In the genomic region with DNA sequence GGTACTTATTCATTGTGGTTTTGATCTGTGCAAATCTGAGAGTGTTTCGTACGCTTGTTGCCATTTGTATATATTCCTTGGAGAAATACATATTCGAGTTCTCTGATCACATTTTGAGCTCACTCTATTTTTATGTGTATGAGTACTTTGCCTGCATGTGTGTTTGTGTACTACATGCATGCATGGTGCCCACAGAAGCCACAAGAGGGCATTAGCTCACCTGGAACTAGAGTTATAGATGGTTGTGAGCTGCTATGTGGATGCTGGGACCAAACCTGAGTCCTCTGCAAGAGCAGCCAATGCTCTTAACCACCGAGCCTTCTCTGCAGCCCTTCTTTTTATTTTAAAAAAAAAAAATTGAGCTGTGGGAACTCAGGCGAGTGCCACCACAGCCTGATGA, we compare ENCODE assay signal across 33 mouse cellular contexts. TPM values are rescaled to one million over a fixed set of nuclear protein-coding genes. Genes with fewer than 3 reads are reported as not detected.
"Had no signal": no experiment of that assay in that cellular context is flagged by ENCODE, and none has a peak within 500 bp of the region (broad histone marks: within the 10 kb centered on the region; RNA-seq: fewer than 3 reads in every experiment).

No protein-coding gene starts in this region.

- H3K4me1 ChIP-seq: neural tube, embryonic 13.5 days had no signal

- H3K9me3 ChIP-seq: liver, embryonic 13.5 days; megakaryocyte, embryonic 14.5 days; midbrain, embryonic 10.5 days; neural tube, embryonic 13.5 days had no signal

- H3K4me3 ChIP-seq: left cerebral cortex, adult 2 months; liver, embryonic 13.5 days; megakaryocyte, embryonic 14.5 days; midbrain, embryonic 10.5 days; myocyte; neural tube, embryonic 13.5 days had no signal

- H3K9ac ChIP-seq: liver, embryonic 13.5 days; neural tube, embryonic 13.5 days had no signal

- H3K36me3 ChIP-seq: liver, embryonic 13.5 days; midbrain, embryonic 10.5 days; neural tube, embryonic 13.5 days had no signal

- H3K27ac ChIP-seq: left cerebral cortex, adult 2 months; liver, embryonic 13.5 days; midbrain, embryonic 10.5 days; neural tube, embryonic 13.5 days had no signal

- DNase-seq: kidney, adult 18-20 months; kidney, adult 9 months; kidney, postnatal 14 days; kidney, postnatal 4 days; layer of hippocampus, postnatal 36 days; liver, embryonic 13.5 days; lung, adult 2 months; lung, postnatal 36 days; midbrain, embryonic 14.5 days; retina, postnatal 1 day; right cerebral cortex, postnatal 25 days; thymus, adult 2 months; thymus, postnatal 14 days; thymus, postnatal 4 days had no signal

- H3K4me2 ChIP-seq: liver, embryonic 13.5 days; neural tube, embryonic 13.5 days had no signal

- H3K27me3 ChIP-seq: liver, embryonic 13.5 days; neural tube, embryonic 13.5 days had no signal

RNA-seq across cellular contexts. Expression of gene Smco2, which starts 11.5 kb away (rescaled TPM):
- total RNA-seq: layer of hippocampus, adult 18-20 months; layer of hippocampus, postnatal 10 days; layer of hippocampus, postnatal 36 days; left cerebral cortex, adult 2 months; left cerebral cortex, postnatal 10 days; left cerebral cortex, postnatal 36 days; liver, adult 2 months; neutrophil, adult 5-6 weeks had no signal
- polyA plus RNA-seq: kidney, embryonic 16.5 days; limb, embryonic 11.5 days; limb, embryonic 14.5 days; liver, embryonic 13.5 days; liver, embryonic 16.5 days; lung, embryonic 16.5 days; midbrain, embryonic 10.5 days; midbrain, embryonic 14.5 days; myocyte; neural tube, embryonic 13.5 days; small intestine, adult 2 months; spleen, adult 2 months; stomach, embryonic 16.5 days; thymus, adult 2 months had no signal
